Mouse (Mus musculus) embryonic fibroblast, embryonic 13.5 days (primary cell): ENCODE results near the gene Gm28230. TPM values are rescaled to one million over a fixed set of nuclear protein-coding genes. Genes with fewer than 3 reads are reported as not detected.
A peak's percentile ranks its signal among the peaks of the same experiment; 100 is the strongest.

ENCODE experiments used
- H3K27ac ChIP-seq: 2 replicates; pipeline ENCODE4 v1.5.1; 2012; ENCODE audit warnings: low read length, control low read depth, inconsistent platforms; ENCODE audit not compliant: insufficient read depth
- H3K4me1 ChIP-seq: 2 replicates; pipeline ENCODE4 v1.6.1; 2011; ENCODE audit warnings: low read length; ENCODE audit not compliant: control insufficient read depth, insufficient read depth
- H3K4me3 ChIP-seq: 2 replicates; pipeline ENCODE4 v1.5.1; 2011; ENCODE audit warnings: mild to moderate bottlenecking, control low read depth, low read length; ENCODE audit not compliant: insufficient read depth
- CTCF ChIP-seq: IDR thresholded peaks from 2 replicates; pipeline ENCODE4 v1.5.1; 2011; ENCODE audit warnings: mild to moderate bottlenecking, control low read depth, low read length, moderate library complexity, borderline replicate concordance; ENCODE audit not compliant: insufficient read depth
- POLR2A ChIP-seq: IDR thresholded peaks from 2 replicates; pipeline ENCODE4 v1.6.1; 2011; ENCODE audit warnings: low read depth, mild to moderate bottlenecking, control low read depth, low read length, moderate library complexity
- polyA plus RNA-seq: library from polyadenylated mRNA; stranded (reverse); fragments of >200 nt; gene quantifications from 2 replicates; pipeline ENCODE4 v1.2.4, GENCODE M21; 2011; ENCODE audit warnings: low read depth; ENCODE audit not compliant: missing spikeins, insufficient read length

The Gm28230 gene
- polyA plus RNA-seq, 1 experiment = 1.4 TPM

- Histone ChIP-seq H3K27ac (no peak within 1 kb of the TSS), H3K4me3 (peak within 1 kb of the TSS; percentile 33), H3K4me1 (no peaks in the 10 kb centered on the region)
- TF ChIP-seq CTCF (peak; percentile 43; the same call in 1 of the 2 replicates), POLR2A (peak; percentile 19; the same call in 1 of the 2 replicates)
These were observed 35.2 kb upstream of the Gm28230 start, which contains the start of gene Hoxd10 for GRCm38 (mm10) chr2:74691022-74691951. Gene Hoxd10, plus strand, starts transcription at chr2:74691924.

DNA sequence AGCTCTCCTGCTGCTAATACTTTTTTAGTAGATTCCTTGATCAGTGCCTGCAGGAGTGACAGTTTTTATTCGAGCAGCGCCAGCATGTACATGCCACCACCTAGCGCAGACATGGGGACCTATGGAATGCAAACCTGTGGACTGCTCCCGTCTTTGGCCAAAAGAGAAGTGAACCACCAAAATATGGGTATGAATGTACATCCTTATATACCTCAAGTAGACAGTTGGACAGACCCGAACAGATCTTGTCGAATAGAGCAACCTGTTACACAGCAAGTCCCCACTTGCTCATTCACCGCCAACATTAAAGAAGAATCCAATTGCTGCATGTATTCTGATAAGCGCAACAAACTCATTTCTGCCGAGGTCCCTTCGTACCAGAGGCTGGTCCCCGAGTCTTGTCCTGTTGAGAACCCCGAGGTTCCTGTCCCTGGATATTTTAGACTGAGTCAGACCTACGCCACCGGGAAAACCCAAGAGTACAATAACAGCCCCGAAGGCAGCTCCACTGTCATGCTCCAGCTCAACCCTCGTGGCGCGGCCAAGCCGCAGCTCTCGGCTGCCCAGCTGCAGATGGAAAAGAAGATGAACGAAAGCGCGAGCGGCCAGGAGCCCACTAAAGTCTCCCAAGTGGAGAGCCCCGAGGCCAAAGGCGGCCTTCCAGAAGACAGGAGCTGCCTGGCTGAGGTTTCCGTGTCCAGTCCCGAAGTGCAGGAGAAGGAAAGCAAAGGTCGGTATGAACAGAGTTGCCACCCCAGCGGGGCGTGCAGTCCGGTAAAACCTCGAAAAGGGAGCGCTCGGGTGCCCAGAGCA is 34.3 kb upstream of the Gm28230 start:
- Histone ChIP-seq H3K27ac (no peak overlapping the region), H3K4me3 (peak overlapping the region; percentile 12), H3K4me1 (no peaks in the 10 kb centered on the region)
- TF ChIP-seq POLR2A (0 out of 2 replicates have a peak, but pooled peaks have one; percentile 1), CTCF (no peak)

DNA sequence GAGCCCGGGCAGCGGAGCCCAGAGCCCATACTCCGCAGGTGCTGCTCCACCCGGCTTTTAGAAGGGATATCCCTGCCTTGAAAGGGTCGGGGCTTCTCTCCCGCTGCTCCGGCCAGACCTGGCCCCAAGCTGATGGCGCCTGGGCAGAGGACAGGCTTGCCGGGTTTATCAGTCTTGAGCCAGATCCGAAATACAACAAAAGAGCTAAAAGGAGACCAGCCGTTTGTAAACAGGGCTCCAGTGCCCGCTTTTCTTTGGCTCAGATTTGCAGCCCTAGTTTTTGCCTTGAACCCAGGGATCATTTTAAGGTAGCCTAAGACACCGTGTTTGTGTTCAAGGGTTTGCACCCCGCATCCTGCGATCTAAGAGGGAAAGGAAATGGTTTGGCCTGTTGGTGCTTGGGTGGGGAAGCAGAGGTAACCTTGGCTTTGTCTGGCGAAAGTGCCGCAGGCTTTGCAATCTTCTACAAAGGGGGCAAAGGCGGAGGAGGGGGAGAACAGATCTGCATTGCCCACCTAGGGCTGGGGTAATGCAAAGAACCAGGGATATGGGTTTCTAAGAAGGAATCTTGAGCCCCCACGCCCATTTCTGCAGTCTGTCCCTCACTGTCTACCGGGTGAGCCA is 33.6 kb upstream of the Gm28230 start:
- Histone ChIP-seq H3K27ac (no peak overlapping the region), H3K4me1 (no peaks in the 10 kb centered on the region), H3K4me3 (peak overlapping the region; percentile 12)
- TF ChIP-seq POLR2A (no peak), CTCF (no peak)

GRCm38 (mm10) chr2:74693432-74693827 is 33.1 kb upstream of the Gm28230 start:
- Histone ChIP-seq H3K4me3 (peak overlapping the region; percentile 12), H3K4me1 (no peaks in the 10 kb centered on the region), H3K27ac (no peak overlapping the region)
- no peak for TF ChIP-seq POLR2A
- TF ChIP-seq CTCF = no peak

DNA sequence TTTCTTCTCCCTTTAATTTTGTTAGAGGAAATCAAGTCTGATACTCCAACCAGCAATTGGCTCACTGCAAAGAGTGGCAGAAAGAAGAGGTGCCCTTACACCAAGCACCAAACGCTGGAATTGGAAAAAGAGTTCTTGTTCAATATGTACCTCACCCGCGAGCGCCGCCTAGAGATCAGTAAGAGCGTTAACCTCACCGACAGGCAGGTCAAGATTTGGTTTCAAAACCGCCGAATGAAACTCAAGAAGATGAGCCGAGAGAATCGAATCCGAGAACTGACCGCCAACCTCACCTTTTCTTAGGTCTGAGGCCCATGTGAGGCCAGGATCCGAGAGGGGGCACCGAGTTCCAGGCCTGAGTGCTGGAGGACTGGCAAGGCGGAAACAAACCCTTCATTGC is 32.5 kb upstream of the Gm28230 start:
- no peak overlapping the region for H3K27ac ChIP-seq
- peak overlapping the region; percentile 10; the same call in 1 of the 2 replicates for H3K4me3 ChIP-seq
- TF ChIP-seq CTCF = no peak
- no peak for TF ChIP-seq POLR2A
- H3K4me1 ChIP-seq = no peaks in the 10 kb centered on the region

- Histone ChIP-seq H3K27ac (no peak overlapping the region), H3K4me1 (no peaks in the 10 kb centered on the region), H3K4me3 (no peak overlapping the region)
- TF ChIP-seq CTCF (no peak), POLR2A (no peak)
These were observed 31.1 kb upstream of the Gm28230 start for GRCm38 (mm10) chr2:74695383-74695782.

DNA sequence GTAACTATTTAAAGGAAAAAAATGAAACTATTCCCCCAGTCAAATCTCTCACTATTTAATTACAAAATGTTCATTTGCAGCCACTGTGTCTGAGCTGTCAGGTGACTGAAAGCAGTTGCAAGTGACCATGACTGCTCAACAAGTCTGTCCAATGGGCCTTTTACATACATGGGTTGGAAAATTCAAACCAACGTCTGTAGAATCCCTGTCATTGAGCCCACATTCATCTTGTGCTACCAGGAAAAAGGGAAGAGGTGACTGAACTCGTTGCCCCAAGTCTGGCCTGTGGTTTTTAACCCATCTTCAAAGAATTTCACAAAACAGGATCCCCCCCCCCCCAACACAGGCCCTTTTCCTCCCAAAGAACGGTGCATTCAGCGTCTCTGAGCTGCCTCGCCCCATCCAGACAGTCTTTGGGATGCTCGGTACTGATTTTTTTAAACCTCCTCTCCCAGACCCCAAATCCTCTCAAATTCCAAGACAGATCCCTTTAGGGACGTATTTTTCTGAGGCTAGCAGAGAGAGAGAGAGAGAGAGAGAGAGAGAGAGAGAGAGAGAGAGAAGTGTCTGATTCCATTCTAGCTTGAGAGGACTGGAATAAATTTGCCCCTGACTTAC is 30.6 kb upstream of the Gm28230 start:
- TF ChIP-seq POLR2A = no peak
- no peak for TF ChIP-seq CTCF
- no peak overlapping the region for H3K27ac ChIP-seq
- H3K4me1 ChIP-seq = no peaks in the 10 kb centered on the region
- H3K4me3 ChIP-seq = no peak overlapping the region

DNA sequence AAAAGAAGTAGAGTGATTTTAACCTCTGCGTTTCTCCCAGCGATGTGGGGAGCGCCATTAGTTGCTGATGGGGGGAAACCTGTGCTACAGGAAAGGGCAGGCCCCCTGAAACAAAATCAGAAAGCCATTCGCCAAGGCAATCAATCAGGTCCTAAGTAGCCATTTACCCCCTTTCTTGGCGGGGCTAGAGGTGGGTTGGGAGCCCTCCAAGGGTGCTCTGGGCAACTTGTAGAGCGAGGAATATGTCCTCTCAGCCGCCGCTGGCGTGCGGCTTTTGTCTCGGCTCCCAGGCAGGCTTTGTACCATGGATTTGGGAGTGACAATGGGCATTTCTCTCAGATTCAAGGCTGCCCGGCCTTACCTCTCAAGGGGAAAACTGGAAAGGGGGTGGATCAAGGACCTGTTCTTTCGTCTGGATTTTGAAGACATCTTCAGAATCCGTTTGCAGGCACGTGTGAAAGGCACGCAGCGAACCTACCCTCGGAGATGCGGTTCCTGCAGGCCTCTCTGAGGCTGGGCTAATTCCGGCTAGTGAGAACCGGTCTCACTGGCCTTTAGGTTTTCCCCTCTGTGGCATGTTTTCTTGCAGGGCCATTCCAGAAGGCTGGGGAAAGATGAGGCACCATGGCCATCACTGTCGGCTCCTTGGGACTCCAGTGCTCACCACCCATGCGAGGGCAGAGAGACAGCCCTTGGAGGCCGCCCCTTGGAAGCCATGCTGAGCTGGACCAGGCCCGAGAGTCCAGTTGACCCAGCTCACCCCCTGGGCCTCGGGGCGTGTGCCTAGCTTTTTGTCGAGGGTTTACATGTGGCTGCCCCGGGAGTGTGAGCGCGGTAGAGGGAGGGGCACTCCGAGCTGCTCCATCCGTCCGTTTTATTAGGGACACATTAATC is 29.8 kb upstream of the Gm28230 start:
- Histone ChIP-seq H3K27ac (no peak overlapping the region), H3K4me3 (no peak overlapping the region), H3K4me1 (no peaks in the 10 kb centered on the region)
- TF ChIP-seq POLR2A (no peak), CTCF (no peak)
